Mouse (Mus musculus) kidney, adult 8-10 months (tissue): ENCODE measurements around the gene Dgkq.
"Not testable (repeated sequence)": the region's sequence is repeated elsewhere in the genome, so short reads cannot be mapped to it uniquely, and the experiment has no call there.

ENCODE experiments used
- DNase-seq, 2 experiments: peaks; one replicate each; pipeline ENCODE4 v3.0.0; 2022

The Dgkq gene

GRCm38 (mm10) chr5:108653341-108653740 is 16.1 kb downstream of the Dgkq start:
- no peak for DNase-seq

DNA sequence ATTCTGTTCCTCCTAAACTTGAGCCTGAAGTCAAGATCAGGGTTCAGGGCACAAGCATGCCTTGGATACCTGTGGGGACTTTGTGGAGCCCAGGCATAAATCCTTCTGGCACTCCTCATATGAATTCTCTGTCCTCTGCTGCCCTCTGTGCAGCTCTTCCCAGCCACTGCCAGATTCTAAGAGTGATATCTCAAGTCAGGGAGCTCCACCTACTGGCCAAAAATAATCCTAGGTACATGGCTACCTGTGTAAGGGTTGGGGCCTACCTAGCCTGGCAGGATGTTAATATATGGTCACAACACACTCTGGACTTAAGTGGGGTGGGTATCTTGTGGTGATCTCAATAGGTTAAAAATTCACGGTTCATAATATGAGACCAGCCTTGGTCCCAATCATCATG is 17.6 kb downstream of the Dgkq start:
- peak; percentile 77 to 81 for DNase-seq

DNA sequence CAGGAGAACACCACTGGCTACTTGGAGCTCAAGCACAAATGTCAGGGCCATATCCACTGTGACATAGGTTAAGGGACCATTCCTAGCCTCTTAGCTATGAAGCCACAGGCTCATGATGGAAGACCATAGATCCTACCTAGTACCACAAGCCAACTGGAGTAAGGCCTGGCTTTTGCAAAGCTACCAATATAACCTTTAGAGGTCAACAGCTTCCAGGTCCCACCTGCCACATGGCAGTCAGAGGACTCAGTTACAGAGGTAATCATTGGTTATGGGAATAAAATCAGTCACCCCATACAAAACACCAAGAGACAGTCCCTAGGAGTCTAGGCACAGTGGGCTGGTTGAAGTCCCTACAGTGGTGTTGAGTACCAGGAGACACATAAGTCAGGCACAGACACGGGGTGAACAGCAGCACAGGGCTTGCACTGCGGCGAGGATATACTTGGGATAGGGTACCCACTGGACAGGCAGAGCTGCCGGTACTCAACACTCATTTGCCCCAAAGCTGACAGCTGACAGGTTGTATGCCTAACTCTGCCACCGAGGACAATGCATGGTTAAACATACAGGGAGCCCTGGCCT is 18.2 kb downstream of the Dgkq start:
- no peak for DNase-seq

GRCm38 (mm10) chr5:108650341-108650740 is 19.1 kb downstream of the Dgkq start:
- no peak for DNase-seq

DNA sequence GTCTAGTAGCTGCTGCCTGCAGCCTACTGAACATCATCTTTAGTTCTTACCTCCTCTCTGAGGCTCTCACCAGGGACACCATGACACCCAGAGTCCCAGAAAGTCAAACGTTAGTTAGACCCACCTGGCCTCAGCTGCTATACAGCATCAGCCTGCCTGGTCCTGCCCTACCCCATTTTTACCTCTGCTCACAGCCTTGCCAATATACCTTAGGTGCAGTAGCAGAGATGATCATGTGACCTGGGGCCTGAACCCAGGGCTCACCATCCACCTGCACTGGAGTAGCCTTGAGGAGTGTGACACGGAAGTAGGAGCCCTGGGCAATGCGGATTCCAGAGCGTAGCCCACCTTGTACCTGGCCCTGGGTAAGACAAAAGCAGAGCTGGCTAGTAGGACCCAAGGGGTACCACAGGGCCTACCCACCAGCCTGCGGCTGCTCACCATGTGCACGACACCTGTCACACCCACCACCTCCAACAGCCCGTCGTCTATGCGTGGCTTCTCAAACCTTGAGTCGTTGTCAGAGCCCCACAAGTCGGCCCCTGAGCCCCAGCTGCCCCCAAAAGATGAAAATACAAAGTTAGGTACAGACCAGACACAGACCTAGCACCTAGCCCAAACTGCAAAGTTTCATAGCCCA is 20.4 kb downstream of the Dgkq start:
- no peak for DNase-seq

- no peak for DNase-seq
Observed at GRCm38 (mm10) chr5:108647820-108648465, 21.5 kb downstream of the Dgkq start.

GRCm38 (mm10) chr5:108647311-108647710 is 22.2 kb downstream of the Dgkq start:
- no peak for DNase-seq

DNA sequence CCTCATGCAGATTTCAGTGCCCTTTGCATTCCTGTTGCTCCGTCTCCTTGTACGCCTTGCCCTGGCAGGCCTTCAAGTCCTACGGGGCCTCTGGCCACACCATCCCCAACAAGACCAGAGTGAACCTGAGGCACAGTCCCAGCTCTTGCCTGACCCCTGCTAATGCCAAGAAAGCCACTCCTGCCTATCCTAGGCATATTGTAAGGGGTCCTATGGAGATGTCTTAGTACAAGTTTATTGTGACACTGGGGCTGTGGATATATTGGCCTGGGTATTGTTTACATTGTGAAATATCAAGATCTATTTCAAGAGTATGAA is 23.2 kb downstream of the Dgkq start:
- DNase-seq, result peak; percentile 30 to 33

DNA sequence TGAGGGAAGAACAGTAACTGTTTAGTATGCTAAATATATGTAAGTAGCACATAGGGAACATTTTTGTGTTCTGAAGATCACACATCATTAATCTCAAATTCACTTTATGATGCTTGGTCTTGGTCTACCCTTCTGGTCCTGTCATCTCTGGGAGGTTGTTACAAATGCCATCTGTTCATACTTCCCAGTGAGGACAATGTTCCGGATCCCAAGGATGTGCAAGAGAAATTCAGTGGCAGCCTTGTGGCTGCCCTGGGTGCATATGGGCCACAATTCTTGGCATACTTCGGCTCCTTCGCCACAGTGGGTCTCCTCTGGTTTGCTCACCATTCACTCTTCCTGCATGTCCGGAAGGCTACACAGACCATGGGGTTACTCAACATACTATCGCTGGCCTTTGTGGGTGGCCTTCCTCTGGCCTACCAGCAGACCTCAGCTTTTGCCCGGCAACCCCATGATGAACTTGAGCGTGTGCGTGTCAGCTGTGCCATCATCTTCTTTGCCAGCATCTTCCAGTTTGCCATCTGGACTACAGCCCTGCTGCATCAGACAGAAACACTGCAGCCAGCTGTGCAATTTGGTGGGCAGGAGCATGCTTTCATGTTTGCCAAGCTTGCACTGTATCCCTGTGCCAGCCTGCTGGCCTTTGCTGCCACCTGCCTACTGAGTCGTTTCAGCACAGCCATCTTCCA is 23.7 kb downstream of the Dgkq start:
- no peak for DNase-seq

DNA sequence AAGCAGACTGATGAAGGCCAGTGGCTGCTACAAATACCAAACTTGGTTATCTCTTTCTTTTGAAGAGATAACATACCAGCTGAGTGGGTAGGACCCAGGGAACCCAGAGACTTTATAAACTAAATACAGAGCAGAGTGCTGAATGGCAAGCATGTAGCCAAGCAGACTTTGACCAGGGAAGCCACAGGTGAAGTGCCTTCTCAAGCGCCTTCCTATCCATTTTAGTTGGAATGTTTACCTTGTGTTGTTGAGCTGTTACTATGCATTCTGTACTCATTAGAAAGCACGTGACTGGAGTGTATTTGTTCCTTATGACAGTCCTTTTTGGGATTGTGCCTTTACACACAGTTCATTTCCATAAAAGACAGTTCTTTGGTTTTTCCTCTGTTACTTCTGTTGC is 25.8 kb downstream of the Dgkq start:
- DNase-seq, result no peak

DNA sequence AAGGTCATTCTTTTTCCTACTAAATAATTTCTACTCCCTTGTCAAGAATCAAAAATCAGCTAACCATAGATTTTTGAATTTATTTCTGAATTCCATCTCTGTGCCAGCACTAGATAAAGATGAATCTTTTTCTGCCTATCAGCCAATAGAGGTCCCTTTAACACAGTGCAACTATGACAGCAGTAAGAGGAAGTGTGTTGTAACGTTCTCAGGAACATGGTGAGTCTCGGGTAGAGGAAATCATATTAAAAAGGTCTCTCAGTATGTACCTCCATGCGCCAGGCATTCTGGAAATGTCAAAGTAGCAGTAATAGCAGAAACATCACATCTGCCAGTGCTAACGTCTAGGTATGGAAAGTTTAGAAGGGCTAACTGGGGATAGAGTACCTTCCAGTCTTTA is 33.3 kb downstream of the Dgkq start:
- no peak for DNase-seq

DNA sequence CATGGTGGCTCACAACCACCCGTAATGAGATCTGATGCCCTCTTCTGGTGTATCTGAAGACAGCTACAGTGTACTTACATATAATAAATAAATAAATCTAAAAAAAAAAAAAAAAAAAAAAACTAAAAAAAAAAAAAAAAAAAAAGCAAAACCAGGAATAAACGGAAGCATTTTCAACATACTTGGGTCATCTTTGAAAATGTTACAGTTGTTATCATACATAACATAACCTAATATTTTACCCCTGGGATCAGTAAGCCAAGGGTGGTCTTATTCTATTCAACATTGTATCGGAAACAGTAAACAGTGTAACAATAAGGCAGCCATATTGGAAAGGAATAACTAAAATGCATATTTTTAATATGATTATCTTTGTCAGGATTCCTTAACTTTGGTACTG is 35.4 kb downstream of the Dgkq start:
- not testable (repeated sequence) for DNase-seq

- no peak for DNase-seq
Observed at GRCm38 (mm10) chr5:108633676-108634075, 35.8 kb downstream of the Dgkq start.

DNA sequence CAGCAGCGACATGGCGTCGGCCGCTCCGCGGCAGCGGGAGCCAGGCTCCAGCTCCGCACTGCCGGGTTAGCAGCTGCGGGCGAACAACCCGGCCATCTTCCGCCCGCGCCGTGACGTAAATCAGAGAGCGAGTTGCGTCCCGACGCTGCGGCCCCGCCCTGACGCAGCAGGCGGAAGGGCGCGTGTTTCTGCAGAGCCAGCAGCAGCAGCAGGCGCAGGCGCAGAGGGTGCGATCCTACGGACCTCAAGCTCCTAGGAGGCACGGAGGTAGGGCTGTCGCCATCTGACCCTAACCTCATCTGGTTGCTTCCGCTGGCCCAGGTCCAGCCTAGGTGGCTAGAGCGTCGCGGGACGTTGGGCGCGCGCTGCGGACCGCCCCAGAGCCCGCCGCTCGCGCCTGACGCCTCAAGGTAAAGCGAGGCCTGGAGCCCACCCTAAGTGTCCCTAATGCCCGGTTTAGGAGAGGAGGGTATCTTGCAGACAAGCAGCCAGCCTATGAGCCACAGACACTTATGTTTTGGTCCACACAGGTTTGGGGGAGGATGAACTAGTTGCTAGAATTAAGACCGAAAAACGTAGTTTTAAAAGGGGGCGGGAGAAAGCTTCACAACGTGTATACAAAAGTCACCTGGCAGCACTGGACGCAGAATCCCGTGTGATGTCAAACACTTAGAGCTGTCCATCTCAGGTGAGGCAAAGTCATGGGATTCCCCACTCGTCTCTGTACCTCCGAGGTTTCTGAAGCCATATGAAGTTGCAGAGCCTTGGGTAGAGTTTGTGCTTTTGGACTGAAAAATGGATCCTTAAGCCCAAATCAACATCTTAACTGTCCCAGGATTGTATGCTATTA is 39.6 kb downstream of the Dgkq start, which contains the start of the genes Gak and Tmem175:
TSS of gene Gak (minus strand) at position 122 of the 850 bp plus-strand sequence.
TSS of gene Tmem175 (plus strand) at position 137 of the 850 bp plus-strand sequence.
- peak; percentile 91 to 92 for DNase-seq

GRCm38 (mm10) chr5:108628891-108629633 is 40.4 kb downstream of the Dgkq start:
- DNase-seq, result no peak

GRCm38 (mm10) chr5:108626050-108626660 is 43.3 kb downstream of the Dgkq start:
- DNase-seq, result no peak

DNA sequence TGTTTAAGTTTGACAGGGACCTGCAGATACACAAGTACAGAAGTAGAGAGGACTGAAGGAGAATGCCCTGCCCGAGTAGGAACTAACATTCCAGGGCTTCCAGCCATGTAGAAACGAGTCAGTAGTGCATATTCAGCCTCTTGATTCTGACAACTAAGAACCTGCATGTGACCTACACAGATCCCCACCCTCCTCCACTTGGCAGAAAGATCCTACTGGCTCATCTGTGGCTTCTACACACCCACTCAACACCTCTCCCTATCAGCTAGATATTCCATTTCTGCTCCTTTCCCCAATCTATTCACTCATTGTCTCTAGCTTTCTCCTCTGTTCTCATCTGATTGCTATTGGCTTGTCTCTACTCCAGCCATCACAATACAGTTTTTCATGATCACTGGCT is 47.6 kb downstream of the Dgkq start:
- no peak for DNase-seq

- DNase-seq, result no peak
Observed at GRCm38 (mm10) chr5:108610426-108610825, 59.0 kb downstream of the Dgkq start.

DNA sequence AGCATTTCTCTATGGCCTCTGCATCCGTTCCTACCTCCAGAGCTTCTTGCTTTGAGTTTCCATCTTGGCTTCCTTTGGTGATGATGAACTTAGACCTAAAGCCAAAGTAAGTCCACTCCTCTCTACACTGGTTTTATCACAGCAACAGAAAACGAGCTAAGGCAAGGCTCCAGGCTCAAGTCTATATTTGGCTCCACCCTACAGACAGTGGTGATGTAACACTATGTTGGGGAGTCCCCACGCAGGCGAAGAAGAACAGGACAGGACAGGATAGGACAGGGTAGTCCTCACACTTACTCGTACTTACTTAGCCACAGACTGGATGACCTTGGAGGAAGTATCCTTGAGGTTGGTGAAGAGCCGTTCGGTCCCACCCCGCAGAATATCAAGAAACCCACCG is 66.9 kb downstream of the Dgkq start:
- no peak for DNase-seq

- DNase-seq, result no peak
Observed at GRCm38 (mm10) chr5:108599923-108600322, 69.5 kb downstream of the Dgkq start.
